Mouse (Mus musculus) myocyte (in vitro differentiated cells): ENCODE data around the gene Itgb6. TPM values are rescaled to one million over a fixed set of nuclear protein-coding genes. Genes with fewer than 3 reads are reported as not detected.

Experiments
- H3K27me3 ChIP-seq: one replicate; pipeline ENCODE4 v1.6.1; 2011; ENCODE audit not compliant: control insufficient read depth, insufficient read depth, insufficient read length
- H3K36me3 ChIP-seq: one replicate; pipeline ENCODE4 v1.6.1; 2011; ENCODE audit not compliant: control insufficient read depth, insufficient read depth
- H3K4me2 ChIP-seq: one replicate; pipeline ENCODE4 v1.6.1; 2011; ENCODE audit warnings: low read depth, control low read depth
- H3K4me3 ChIP-seq: one replicate; pipeline ENCODE4 v1.5.1; 2011; ENCODE audit warnings: mild to moderate bottlenecking, control low read depth, moderate library complexity
- H3K79me2 ChIP-seq: one replicate; pipeline ENCODE4 v1.6.1; 2011; ENCODE audit not compliant: control insufficient read depth, insufficient read depth
- H3ac ChIP-seq: one replicate; pipeline ENCODE4 v1.6.1; 2011; ENCODE audit not compliant: control insufficient read depth, insufficient read length
- CEBPB ChIP-seq: IDR thresholded peaks from 2 replicates; pipeline ENCODE4 v1.6.1; 2011; ENCODE audit warnings: mild to moderate bottlenecking, moderate library complexity; ENCODE audit not compliant: poor library complexity, insufficient read depth, severe bottlenecking
- E2F4 ChIP-seq: IDR thresholded peaks from one replicate; pipeline ENCODE4 v1.6.1; 2011; ENCODE audit warnings: mild to moderate bottlenecking, control low read depth, moderate library complexity; ENCODE audit not compliant: insufficient read depth
- MAX ChIP-seq: IDR thresholded peaks from one replicate; pipeline ENCODE4 v1.6.1; 2011; ENCODE audit warnings: low read depth, mild to moderate bottlenecking, control low read depth
- MYOD1 ChIP-seq, 3 experiments: IDR thresholded peaks; one replicate each; pipeline ENCODE4 v1.6.1; 2011; ENCODE audit warnings: control low read depth in 2 of 3, low read depth in 2 of 3, mild to moderate bottlenecking in 2 of 3, moderate library complexity in 1 of 3; ENCODE audit not compliant: insufficient read length in 2 of 3, control insufficient read depth in 1 of 3
- MYOG ChIP-seq, 3 experiments: IDR thresholded peaks; one replicate each; pipeline ENCODE4 v1.6.1; 2011; ENCODE audit warnings: control low read depth in 2 of 3, low read depth in 2 of 3, mild to moderate bottlenecking in 2 of 3; ENCODE audit not compliant: insufficient read length in 2 of 3, control insufficient read depth in 1 of 3, insufficient read depth in 1 of 3
- POLR2A ChIP-seq: IDR thresholded peaks from one replicate; pipeline ENCODE4 v1.6.1; 2011; ENCODE audit warnings: low read depth, mild to moderate bottlenecking, control low read depth, moderate library complexity; ENCODE audit not compliant: insufficient read length
- POLR2AphosphoS2 ChIP-seq: IDR thresholded peaks from one replicate; pipeline ENCODE4 v1.6.1; 2011; ENCODE audit warnings: low read depth, control low read depth; ENCODE audit not compliant: insufficient read length
- REST ChIP-seq: IDR thresholded peaks from one replicate; pipeline ENCODE4 v1.6.1; 2011; ENCODE audit warnings: mild to moderate bottlenecking, control low read depth, moderate library complexity; ENCODE audit not compliant: insufficient read depth, insufficient read length
- SRF ChIP-seq: IDR thresholded peaks from one replicate; pipeline ENCODE4 v1.6.1; 2011; ENCODE audit warnings: low read depth; ENCODE audit not compliant: control insufficient read depth, insufficient read length
- TCF12 ChIP-seq: IDR thresholded peaks from one replicate; pipeline ENCODE4 v1.6.1; 2011; ENCODE audit warnings: mild to moderate bottlenecking, control low read depth; ENCODE audit not compliant: poor library complexity, insufficient read depth, severe bottlenecking
- TCF3 ChIP-seq: IDR thresholded peaks from one replicate; pipeline ENCODE4 v1.6.1; 2011; ENCODE audit warnings: low read depth, control low read depth; ENCODE audit not compliant: insufficient read length
- USF1 ChIP-seq: IDR thresholded peaks from one replicate; pipeline ENCODE4 v1.6.1; 2011; ENCODE audit warnings: low read depth, mild to moderate bottlenecking, control low read depth, moderate library complexity
- polyA plus RNA-seq: library from polyadenylated mRNA; unstranded; fragments of >200 nt; fragmentation: generic; extraction: Trizol; gene quantifications from one replicate; pipeline ENCODE4 v1.2.1, GENCODE M21; 2012; ENCODE audit warnings: missing spikeins

Itgb6 gene
- polyA plus RNA-seq, 1 experiment = 3.9 TPM

GRCm38 (mm10) chr2:60654828-60655227, 67.6 kb downstream of the Itgb6 start:
- no peaks in the 10 kb centered on the region for H3K27me3 ChIP-seq
- H3K4me3 ChIP-seq = no peak overlapping the region
- TF ChIP-seq TCF3 (no peak), POLR2A (no peak), USF1 (no peak)
- no peak overlapping the region for H3ac ChIP-seq
- no peak overlapping the region for H3K4me2 ChIP-seq
- no peaks in the 10 kb centered on the region for H3K36me3 ChIP-seq
- H3K79me2 ChIP-seq = no peaks in the 10 kb centered on the region

- no peak for TF ChIP-seq USF1
- no peak overlapping the region for H3ac ChIP-seq
Measured at GRCm38 (mm10) chr2:60650155-60650554, 72.3 kb downstream of the Itgb6 start.

GRCm38 (mm10) chr2:60647650-60648049, 74.8 kb downstream of the Itgb6 start:
- no peaks in the 10 kb centered on the region for H3K79me2 ChIP-seq
- no peaks in the 10 kb centered on the region for H3K27me3 ChIP-seq
- TF ChIP-seq POLR2A (no peak), MAX (no peak), E2F4 (no peak), POLR2AphosphoS2 (no peak), SRF (no peak), TCF3 (no peak), MYOG (IDR thresholded peaks at IDR 0.05; ENCODE audit: control insufficient read depth in 1 of 3, insufficient read depth in 1 of 3, insufficient read length in 2 of 3, low read depth in 2 of 3) (no peak), MYOD1 (IDR thresholded peaks at IDR 0.05; ENCODE audit: control insufficient read depth in 1 of 3, insufficient read length in 2 of 3, low read depth in 2 of 3) (no peak), USF1 (no peak)
- no peak overlapping the region for H3ac ChIP-seq
- H3K4me2 ChIP-seq = no peak overlapping the region
- H3K4me3 ChIP-seq = no peak overlapping the region
- no peaks in the 10 kb centered on the region for H3K36me3 ChIP-seq

More at GRCm38 (mm10) chr2:60650155-60650554, 72.3 kb downstream of the Itgb6 start:
- Histone ChIP-seq H3K79me2 (no peaks in the 10 kb centered on the region), H3K4me3 (no peak overlapping the region), H3K27me3 (no peaks in the 10 kb centered on the region), H3K4me2 (no peak overlapping the region), H3K36me3 (no peaks in the 10 kb centered on the region)

GRCm38 (mm10) chr2:60646583-60646982, 75.9 kb downstream of the Itgb6 start:
- H3K79me2 ChIP-seq = no peaks in the 10 kb centered on the region
- H3K4me3 ChIP-seq = no peak overlapping the region
- TF ChIP-seq USF1 = no peak
- TF ChIP-seq E2F4 = no peak
- TF ChIP-seq MYOG (IDR thresholded peaks at IDR 0.05; ENCODE audit: control insufficient read depth in 1 of 3, insufficient read depth in 1 of 3, insufficient read length in 2 of 3, low read depth in 2 of 3) = peak in 1 of 3 experiments; percentile 44
- TF ChIP-seq TCF12 = no peak
- TF ChIP-seq POLR2AphosphoS2 = no peak
- TF ChIP-seq CEBPB = no peak
- TF ChIP-seq TCF3 = no peak
- H3K4me2 ChIP-seq = no peak overlapping the region
- no peak overlapping the region for H3ac ChIP-seq
- no peaks in the 10 kb centered on the region for H3K36me3 ChIP-seq
- no peaks in the 10 kb centered on the region for H3K27me3 ChIP-seq

- Histone ChIP-seq H3K27me3 (no peaks in the 10 kb centered on the region), H3K79me2 (no peaks in the 10 kb centered on the region), H3ac (no peak overlapping the region), H3K4me2 (no peak overlapping the region), H3K4me3 (no peak overlapping the region), H3K36me3 (no peaks in the 10 kb centered on the region)
- TF ChIP-seq MAX = no peak
- no peak for TF ChIP-seq REST
- TF ChIP-seq MYOD1 (IDR thresholded peaks at IDR 0.05; ENCODE audit: control insufficient read depth in 1 of 3, insufficient read length in 2 of 3, low read depth in 2 of 3) = no peak
- no peak for TF ChIP-seq SRF
- no peak for TF ChIP-seq POLR2A
- TF ChIP-seq POLR2AphosphoS2 = no peak
- no peak for TF ChIP-seq CEBPB
Measured at GRCm38 (mm10) chr2:60643406-60643805, 79.0 kb downstream of the Itgb6 start.

- H3K36me3 ChIP-seq = no peaks in the 10 kb centered on the region
- no peak overlapping the region for H3K4me2 ChIP-seq
- H3K27me3 ChIP-seq = no peaks in the 10 kb centered on the region
- no peak for TF ChIP-seq USF1
- no peak for TF ChIP-seq POLR2A
- TF ChIP-seq POLR2AphosphoS2 = no peak
- no peak for TF ChIP-seq REST
- TF ChIP-seq E2F4 = no peak
- no peak for TF ChIP-seq CEBPB
- no peak for TF ChIP-seq MYOD1 (IDR thresholded peaks at IDR 0.05; ENCODE audit: control insufficient read depth in 1 of 3, insufficient read length in 2 of 3, low read depth in 2 of 3)
- no peak for TF ChIP-seq TCF12
- TF ChIP-seq TCF3 = no peak
- no peak for TF ChIP-seq MYOG (IDR thresholded peaks at IDR 0.05; ENCODE audit: control insufficient read depth in 1 of 3, insufficient read depth in 1 of 3, insufficient read length in 2 of 3, low read depth in 2 of 3)
- no peak for TF ChIP-seq MAX
- no peak for TF ChIP-seq SRF
- H3K79me2 ChIP-seq = no peaks in the 10 kb centered on the region
- H3ac ChIP-seq = no peak overlapping the region
- H3K4me3 ChIP-seq = no peak overlapping the region
Measured at GRCm38 (mm10) chr2:60642606-60643005, 79.8 kb downstream of the Itgb6 start.
